Mouse (Mus musculus) embryo, embryonic 10 days (tissue): ENCODE data around the gene Pigm.

Source experiments
- DNase-seq: peaks from one replicate; pipeline ENCODE4 v3.0.0-alpha.2; 2015; ENCODE audit warnings: low spot score

The Pigm gene

DNA sequence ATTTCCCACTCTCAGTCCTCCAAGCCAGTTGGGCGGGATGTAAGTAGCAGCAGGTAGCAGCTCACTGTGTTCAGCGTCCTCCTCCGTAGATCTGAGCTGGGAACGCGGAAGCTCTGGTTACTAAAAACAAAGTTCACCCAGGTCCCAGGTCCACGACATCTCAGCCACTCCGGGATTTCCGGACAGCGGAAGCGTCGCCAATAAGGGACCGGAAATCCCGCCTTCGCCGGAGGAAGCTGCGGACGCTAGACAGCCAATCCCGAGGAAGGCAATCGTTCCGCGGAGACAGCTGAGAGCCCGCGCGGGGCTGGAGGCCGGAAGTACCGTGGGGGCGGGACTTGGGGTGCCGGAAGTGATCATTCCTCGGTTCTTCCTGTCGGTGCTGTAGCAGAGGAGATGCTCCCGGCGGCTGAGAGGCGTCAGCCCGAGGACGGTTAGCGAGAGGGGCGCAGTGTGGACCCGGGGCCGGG lies at the start of gene Pigm:
Gene Pigm (plus strand): TSS at position 349 of the 470 bp plus-strand sequence.
- peak; percentile 98 for DNase-seq

GRCm38 (mm10) chr1:172326684-172327083 lies 49.7 kb upstream of the Pigm start:
- no peak for DNase-seq

DNA sequence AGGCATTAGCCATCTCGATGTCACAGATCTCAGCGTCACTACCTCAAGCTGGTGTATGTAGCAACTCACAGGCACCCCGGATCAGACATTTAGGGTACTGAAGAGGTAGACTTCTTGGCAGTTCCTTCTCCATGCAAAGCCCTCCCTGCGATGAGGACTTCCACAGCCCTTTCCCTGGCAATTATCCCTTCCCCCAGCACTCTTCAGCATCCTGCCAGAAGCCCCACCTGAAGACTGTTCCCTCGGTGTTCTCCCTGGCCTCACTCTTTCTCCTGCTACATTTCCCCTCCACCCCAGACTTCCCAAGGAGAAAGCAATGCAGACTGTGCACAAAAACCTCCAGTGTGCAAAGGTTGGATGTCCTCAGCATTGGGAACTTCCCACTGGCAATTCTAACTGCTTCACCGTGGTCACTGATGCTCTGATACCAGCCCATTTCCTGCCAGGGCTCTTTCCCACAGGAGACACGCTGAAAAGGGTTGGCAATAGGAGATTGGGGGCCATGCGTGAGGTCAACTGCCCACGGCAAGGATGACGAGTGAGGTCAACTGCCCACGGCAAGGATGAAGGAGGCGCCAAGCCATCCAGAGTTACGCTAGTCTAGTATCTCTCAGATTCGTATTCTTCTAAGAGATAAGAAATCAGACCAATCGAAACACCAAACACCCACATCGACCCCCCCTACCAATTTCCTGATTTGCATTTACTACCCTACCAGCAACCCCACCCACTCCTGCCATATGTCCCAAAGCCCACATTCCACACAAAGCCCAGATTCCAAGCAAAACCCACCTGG lies 48.9 kb upstream of the Pigm start:
- no peak for DNase-seq

GRCm38 (mm10) chr1:172328041-172328440 lies 48.3 kb upstream of the Pigm start:
- DNase-seq, result no peak

DNA sequence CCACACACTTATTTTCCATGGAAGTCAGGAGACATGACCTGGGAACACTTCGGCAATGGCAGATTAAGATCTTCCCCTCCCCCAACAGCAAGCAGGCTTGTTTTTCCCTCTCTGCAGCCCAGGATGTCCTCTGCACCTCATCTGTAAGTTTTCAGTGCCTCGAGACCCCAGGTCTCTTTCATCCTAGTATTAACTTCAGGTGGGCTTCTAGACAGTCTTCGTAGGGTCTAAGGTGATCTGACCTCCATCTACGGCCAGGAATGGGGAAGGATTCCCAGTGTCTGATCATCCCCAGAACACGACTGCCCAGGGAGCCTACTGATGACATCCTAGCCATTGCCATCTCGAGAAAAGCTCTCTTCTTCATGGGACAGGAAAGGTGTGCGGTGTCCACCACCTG lies 47.9 kb upstream of the Pigm start:
- DNase-seq, result no peak

DNA sequence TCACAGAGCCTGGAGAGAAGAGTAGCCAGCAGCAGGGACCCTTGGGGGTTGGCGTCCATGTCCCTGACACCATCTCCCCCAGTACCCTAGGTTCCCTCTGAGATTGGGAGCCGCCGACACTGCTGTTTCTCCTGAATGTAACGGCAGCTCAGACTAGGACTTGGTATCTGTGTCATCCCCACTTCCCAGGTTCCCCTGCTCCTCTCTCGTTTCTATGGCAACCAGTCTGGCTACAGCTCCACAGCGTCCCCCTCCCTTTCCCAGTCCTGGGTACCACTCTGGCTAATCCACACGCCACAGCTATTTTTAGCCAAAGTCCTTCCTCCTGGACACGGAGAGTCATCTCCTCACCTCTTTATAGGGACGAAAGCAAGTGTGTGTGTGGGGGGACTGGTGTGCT lies 47.2 kb upstream of the Pigm start, which contains the start of gene Kcnj9:
Gene Kcnj9 (minus strand): TSS at position 188 of the 400 bp plus-strand sequence.
- DNase-seq, result peak; percentile 66

- no peak for DNase-seq
These were observed 46.7 kb upstream of the Pigm start for GRCm38 (mm10) chr1:172329616-172330015.

DNA sequence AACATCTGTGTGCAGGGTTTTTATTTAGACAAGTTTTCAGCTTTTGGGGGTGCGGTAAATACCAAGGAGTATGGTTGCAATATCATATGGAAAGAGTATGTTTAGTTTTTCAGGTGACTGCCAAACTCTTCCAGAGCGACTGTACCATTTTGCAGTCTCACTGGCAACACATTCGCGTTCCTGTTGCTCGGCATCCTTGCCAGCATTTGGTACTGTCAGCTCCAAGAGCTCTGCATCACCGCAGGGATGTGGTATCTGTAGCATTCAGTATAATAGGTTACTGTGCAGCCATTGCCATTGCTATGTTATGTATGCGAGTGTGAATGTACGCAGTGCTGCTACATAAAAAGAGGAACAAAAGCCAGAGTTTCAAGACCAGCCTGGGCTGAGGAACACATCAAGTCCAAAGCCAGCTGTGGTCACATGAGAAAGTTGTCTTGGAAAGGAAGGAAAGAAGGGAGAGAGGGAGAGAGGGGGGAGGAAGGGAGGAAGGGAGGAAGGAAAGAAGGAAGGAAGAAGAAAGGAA lies 44.9 kb upstream of the Pigm start:
- DNase-seq, result no peak

GRCm38 (mm10) chr1:172332925-172333324 lies 43.4 kb upstream of the Pigm start:
- no peak for DNase-seq

GRCm38 (mm10) chr1:172333512-172333911 lies 42.8 kb upstream of the Pigm start:
- DNase-seq, result peak; percentile 54

- no peak for DNase-seq
These were observed 40.5 kb upstream of the Pigm start for GRCm38 (mm10) chr1:172335804-172336203.

- DNase-seq, result peak; percentile 3
These were observed 38.7 kb upstream of the Pigm start for GRCm38 (mm10) chr1:172337411-172338185.

DNA sequence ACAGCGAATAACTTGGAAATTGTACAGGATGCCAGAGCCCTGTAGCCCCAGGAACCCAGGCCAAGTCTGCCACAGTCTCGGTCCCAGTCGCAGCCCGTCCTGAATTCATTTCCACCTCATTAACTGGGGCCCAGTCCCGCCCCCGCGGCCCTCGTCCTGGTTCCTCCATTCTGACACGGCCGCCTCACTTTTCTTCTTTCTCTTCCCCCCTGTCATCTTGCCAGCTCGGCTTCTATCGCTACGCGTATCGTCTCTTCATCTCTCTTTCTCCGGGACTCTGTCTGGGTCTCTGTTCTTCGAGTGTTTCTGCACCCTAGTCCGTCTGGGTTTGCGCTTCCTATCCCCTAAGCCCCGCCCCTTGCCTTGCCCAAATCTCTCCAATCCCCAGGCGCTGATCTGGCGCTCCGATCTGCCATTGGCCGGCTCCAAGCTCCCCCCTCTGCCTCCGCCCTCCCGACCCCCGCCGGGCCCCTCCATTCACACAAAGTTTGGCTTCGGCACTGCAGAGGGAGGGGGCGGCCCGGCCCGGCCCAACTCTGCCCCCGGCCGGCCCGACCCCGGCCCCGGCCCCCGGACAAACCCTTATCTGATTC lies 35.5 kb upstream of the Pigm start, which contains the start of gene Kcnj10:
Gene Kcnj10 (plus strand): TSS at position 482 of the 593 bp plus-strand sequence.
- DNase-seq, result peak; percentile 89

DNA sequence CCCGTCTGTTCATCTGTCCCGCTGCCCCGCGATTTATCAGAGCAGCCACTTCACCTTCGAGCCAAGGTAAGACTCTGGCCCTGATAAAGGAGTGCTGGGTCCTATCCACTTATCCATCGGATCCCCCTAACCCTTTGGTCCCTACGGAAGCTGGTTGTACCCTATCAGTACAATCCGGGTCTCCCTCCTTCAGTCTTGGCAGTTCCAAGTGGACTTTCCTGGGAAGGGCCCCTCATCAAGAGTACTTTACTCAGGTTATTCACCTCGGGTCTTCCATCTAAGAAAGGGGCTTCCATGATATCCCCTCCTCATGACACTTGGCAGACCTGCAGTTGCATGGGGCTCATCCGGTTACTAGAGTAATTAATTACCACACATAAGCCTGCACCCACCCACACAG lies 35.0 kb upstream of the Pigm start:
- DNase-seq, result no peak

- no peak for DNase-seq
These were observed 33.6 kb upstream of the Pigm start for GRCm38 (mm10) chr1:172342729-172343128.

DNA sequence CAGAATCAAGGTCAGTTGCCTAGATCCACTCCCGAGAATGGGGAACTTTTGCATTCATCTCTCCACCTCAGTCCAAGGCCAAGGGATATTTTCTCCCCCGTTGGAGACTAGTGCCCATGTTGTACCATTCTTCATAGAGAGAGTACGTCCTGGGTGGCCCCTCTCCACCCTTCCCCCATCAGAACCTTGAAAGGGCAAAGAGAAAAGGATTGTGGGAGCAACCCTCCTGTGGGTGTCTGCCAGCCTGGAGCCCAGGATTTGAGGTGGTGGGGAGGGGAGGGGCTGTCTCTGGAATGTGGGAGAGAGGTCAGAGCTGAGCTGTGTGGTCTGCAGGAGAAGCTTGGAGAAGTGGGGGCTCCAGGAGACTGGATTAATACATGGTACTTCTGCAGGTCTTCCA lies 32.4 kb upstream of the Pigm start:
- no peak for DNase-seq

DNA sequence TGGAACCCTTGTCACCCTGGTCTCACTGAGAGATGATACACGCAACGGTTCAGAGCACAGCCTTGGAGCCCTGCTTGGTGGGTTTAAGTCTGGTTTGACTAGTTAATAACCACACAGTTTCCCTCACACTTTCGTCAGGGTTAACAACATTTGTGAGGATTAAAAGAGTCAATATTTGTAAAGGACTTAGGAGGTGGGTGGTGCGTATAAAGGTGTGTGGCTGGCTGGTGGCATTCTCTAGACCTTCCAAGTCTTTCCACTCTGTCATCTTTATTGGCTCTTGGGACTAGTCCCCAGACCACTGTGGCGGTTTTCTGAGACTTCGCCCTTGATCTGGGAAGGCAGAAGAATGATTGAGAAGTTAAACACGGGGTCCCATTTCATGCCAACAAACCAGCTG lies 31.5 kb upstream of the Pigm start:
- DNase-seq, result no peak

DNA sequence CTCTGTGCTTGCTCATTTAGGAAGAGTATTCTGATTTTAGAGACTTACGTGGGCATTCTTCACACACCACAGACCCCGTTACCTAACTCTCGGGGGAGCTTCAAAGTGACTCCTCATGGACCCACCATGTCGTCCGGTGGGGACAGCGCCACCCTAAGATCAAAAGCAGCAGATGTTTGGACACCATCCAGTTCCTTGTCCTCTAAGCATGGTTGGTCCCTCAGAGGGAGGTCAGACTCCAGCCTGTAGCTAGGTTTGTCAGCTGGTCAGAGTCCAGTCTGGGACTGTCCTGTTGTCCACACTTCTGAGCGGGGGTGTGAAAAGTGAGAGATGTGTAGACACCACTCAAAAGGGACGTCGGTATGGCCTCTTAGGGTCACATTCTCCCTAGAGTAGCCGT lies 29.6 kb upstream of the Pigm start:
- no peak for DNase-seq

- no peak for DNase-seq
These were observed 29.0 kb upstream of the Pigm start for GRCm38 (mm10) chr1:172347382-172347781.

DNA sequence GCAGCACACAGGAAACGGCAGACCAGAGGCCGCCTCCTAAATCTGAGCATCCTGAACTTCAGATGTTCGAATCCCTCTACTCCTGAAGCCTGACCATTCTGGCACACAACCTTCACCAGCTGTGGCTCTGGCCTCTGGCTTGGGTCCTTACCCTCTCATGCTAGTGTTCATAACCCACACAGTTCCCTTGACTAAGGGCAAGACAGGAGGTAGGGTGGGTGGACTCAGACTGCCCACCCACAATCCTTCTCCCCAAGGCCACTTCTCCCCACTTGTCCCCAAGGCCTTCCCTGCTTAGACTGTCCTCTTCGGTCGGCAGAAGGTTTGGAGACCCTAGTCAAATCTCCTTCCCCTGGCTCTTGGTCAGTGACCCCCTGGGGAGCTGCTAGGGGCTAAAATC lies 26.8 kb upstream of the Pigm start:
- DNase-seq, result no peak

DNA sequence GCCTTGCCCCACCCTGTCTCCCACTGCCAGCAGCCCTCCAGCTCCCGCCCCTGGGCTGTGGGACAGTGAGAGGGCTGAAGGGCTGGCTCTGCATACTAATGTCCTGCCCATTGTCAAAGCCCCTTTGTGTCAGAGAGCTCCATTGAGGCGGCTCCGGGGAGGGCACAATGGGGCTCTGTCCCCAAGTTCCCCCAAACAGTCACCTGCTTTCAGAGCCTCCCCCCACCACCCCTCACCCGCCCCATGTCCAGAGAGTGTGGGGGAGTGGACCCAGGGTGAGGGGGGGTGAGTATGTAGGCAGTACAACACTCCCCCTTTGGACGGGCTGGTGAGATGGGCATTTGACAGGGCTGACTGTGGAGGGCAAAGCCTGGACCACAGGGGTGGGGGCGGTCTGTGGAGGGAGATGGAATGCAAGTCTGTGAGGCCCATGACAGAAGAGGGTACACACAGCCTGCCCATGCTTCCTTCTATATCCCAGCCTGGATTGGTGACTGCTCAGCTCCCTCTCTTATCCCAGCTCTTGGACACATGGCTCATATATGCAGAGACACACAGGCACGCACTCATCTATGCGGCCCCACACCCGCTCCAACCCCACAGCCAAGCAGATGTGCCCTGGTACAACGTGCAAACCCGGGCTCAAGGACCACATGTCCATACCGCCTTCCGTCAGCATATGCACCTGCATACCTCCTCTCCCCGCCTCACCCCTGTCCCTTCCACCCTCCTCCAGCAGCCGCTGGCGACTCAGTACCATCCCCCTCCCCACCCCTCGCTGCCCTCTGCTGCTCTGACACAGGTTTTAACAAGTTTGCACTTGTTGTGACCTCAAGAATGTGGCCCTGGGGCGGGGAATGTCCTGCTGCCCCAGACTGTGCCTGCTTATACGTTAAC lies 26.2 kb upstream of the Pigm start:
- DNase-seq, result peak; percentile 83
